Mouse (Mus musculus) lung, adult 10 weeks (tissue): ENCODE results near the gene Rgs5. TPM values are rescaled to one million over a fixed set of nuclear protein-coding genes. Genes with fewer than 3 reads are reported as not detected.

Experiments used
- polyA plus RNA-seq: library from polyadenylated mRNA; stranded (reverse); fragments of 350-450 nt; fragmentation: Illumina TruSeq; extraction: RNeasy Lipid Tissue Mini Kit (QIAGEN cat#74804); gene quantifications from one replicate; pipeline ENCODE4 v1.2.3, GENCODE M21; 2014; ENCODE audit warnings: low read depth, low replicate concordance; ENCODE audit not compliant: insufficient read depth

Rgs5 gene
- 4.2 TPM for polyA plus RNA-seq

DNA sequence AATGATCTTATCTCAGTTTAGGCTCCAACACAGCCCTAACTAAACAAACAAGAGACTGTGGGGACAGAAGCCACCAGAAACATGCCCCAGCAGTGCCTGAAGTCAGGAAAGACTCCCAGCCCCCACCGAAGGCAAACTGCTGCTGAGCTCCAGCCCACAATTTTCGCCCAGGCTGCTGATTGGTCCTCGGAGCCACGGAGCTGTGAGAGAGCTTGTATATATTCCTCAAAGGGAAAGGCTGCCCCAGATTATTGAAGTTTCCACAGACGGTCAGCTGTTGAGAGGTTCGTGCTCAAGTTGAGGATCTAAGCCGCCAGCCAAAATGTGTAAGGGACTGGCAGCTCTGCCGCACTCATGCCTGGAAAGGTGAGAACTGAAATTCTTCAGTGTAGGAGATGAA lies at the start of gene Rgs5:
Gene Rgs5, plus strand, starts transcription at position 246 of the 400 bp plus-strand sequence.

Other genes starting within 250 kb of the Rgs5 start
- gene Nuf2, start 124.0 kb upstream of the Rgs5 start, polyA plus RNA-seq, result 0.61 TPM
- 6.7 TPM for gene Rgs4, start 92.1 kb downstream of the Rgs5 start, polyA plus RNA-seq